Mouse (Mus musculus) cerebellum, postnatal 10 days (tissue): ENCODE data around the gene Foxo3.

Experiments used
- DNase-seq, 2 experiments: peaks; one replicate each; pipeline ENCODE4 v3.0.0; 2021; ENCODE audit warnings: mixed read lengths in 2 of 2

The Foxo3 gene

GRCm38 (mm10) chr10:42276507-42277345, at the start of gene Foxo3:
Foxo3 (minus strand) TSS chr10:42276755.
- peak; percentile 89 to 94 for DNase-seq

- no peak for DNase-seq
Measured at GRCm38 (mm10) chr10:42325305-42325704, 48.8 kb upstream of the Foxo3 start.

- DNase-seq, result no peak
Measured at GRCm38 (mm10) chr10:42323978-42324377, 47.4 kb upstream of the Foxo3 start.

- DNase-seq, result no peak
Measured at GRCm38 (mm10) chr10:42313222-42313786, 36.7 kb upstream of the Foxo3 start.

- DNase-seq, result no peak
Measured at GRCm38 (mm10) chr10:42312557-42312956, 36.0 kb upstream of the Foxo3 start.

- no peak for DNase-seq
Measured at GRCm38 (mm10) chr10:42308687-42308987, 32.1 kb upstream of the Foxo3 start.

GRCm38 (mm10) chr10:42307980-42308686, 31.6 kb upstream of the Foxo3 start:
- peak; percentile 91 to 93 for DNase-seq

GRCm38 (mm10) chr10:42306422-42306821, 29.9 kb upstream of the Foxo3 start:
- no peak for DNase-seq

- DNase-seq, result no peak
Measured at GRCm38 (mm10) chr10:42300805-42301204, 24.2 kb upstream of the Foxo3 start.

- DNase-seq, result no peak
Measured at GRCm38 (mm10) chr10:42299967-42300366, 23.4 kb upstream of the Foxo3 start.

GRCm38 (mm10) chr10:42299426-42299825, 22.9 kb upstream of the Foxo3 start:
- no peak for DNase-seq

GRCm38 (mm10) chr10:42297954-42298353, 21.4 kb upstream of the Foxo3 start:
- DNase-seq, result no peak

GRCm38 (mm10) chr10:42297109-42297508, 20.6 kb upstream of the Foxo3 start:
- DNase-seq, result no peak

- DNase-seq, result no peak
Measured at GRCm38 (mm10) chr10:42296559-42296958, 20.0 kb upstream of the Foxo3 start.

GRCm38 (mm10) chr10:42295028-42295427, 18.5 kb upstream of the Foxo3 start:
- peak; percentile 67 to 71 for DNase-seq

GRCm38 (mm10) chr10:42294392-42294791, 17.8 kb upstream of the Foxo3 start:
- peak in 1 of 2 experiments; percentile 33 for DNase-seq

GRCm38 (mm10) chr10:42293877-42294276, 17.3 kb upstream of the Foxo3 start:
- no peak for DNase-seq

- DNase-seq, result peak; percentile 83 to 88
Measured at GRCm38 (mm10) chr10:42291360-42291759, 14.8 kb upstream of the Foxo3 start.

GRCm38 (mm10) chr10:42287666-42288065, 11.1 kb upstream of the Foxo3 start:
- no peak for DNase-seq

- DNase-seq, result no peak
Measured at GRCm38 (mm10) chr10:42278307-42278850, 1.8 kb upstream of the Foxo3 start.

- peak; percentile 98 to 99 for DNase-seq
Measured at GRCm38 (mm10) chr10:42277476-42278306, 1.1 kb upstream of the Foxo3 start.

- DNase-seq, result no peak
Measured at GRCm38 (mm10) chr10:42275871-42276501, 569 bp downstream of the Foxo3 start.
